Mouse (Mus musculus): ENCODE measurements around the gene P2ry12.

DNA sequence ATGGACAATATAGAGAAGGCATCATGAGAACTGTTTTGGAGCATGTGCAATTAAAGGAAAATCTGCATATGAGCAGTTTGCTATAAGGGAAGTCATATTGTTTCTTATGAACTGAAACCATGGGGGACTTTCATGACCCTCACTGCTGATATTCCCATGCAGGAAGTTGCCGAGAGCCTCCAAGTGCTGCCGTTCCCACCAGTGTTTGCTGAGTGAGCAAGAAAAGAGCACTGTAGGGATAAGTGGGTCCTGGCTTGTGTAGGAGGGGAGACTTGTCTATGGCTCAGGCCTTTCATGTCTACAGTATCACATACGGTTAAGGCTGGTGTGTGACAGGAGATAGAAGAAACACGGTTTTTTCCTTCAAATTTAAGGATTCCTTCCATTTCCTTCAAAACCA is 77.0 kb downstream of the P2ry12 start:
- TF ChIP-seq POLR2A (IDR thresholded peaks at IDR 0.05; ENCODE audit: borderline replicate concordance, extremely low read depth, insufficient read depth, insufficient read length, poor library complexity, severe bottlenecking) (no peak), CTCF (IDR thresholded peaks at IDR 0.05; ENCODE audit: borderline replicate concordance, extremely low read depth, insufficient read depth, insufficient read length) (no peak)

Data from brain, embryonic 14.5 days (tissue).